Mouse (Mus musculus) liver, embryonic 16.5 days (tissue): ENCODE measurements around the gene Socs2. TPM values are rescaled to one million over a fixed set of nuclear protein-coding genes. Genes with fewer than 3 reads are reported as not detected.

Experiments used
- ATAC-seq: fragments of 200-750 bp; cut with Nextera tagmentation; 2 replicates; pipeline ENCODE4 v1.8.0; 2017; ENCODE audit warnings: low read depth, mild to moderate bottlenecking, moderate number of reproducible peaks, moderate library complexity
- H3K27ac ChIP-seq: fragments of 300-500 bp; sonication (generic); 2 replicates; pipeline ENCODE4 v1.5.1; 2014; ENCODE audit warnings: mild to moderate bottlenecking, low read length
- H3K27me3 ChIP-seq: fragments of 300-500 bp; sonication (generic); 2 replicates; pipeline ENCODE4 v1.6.1; 2014; ENCODE audit warnings: low read depth, low read length, mixed read lengths; ENCODE audit not compliant: control insufficient read depth, insufficient read depth
- H3K36me3 ChIP-seq: fragments of 300-500 bp; sonication (generic); 2 replicates; pipeline ENCODE4 v1.6.1; 2014; ENCODE audit warnings: mild to moderate bottlenecking; ENCODE audit not compliant: control insufficient read depth, insufficient read depth
- H3K4me1 ChIP-seq: fragments of 300-500 bp; sonication (generic); 2 replicates; pipeline ENCODE4 v1.6.1; 2014; ENCODE audit warnings: low read depth, low read length, mixed read lengths; ENCODE audit not compliant: control insufficient read depth
- H3K4me2 ChIP-seq: fragments of 300-500 bp; sonication (generic); 2 replicates; pipeline ENCODE4 v1.6.1; 2014; ENCODE audit warnings: low read depth, low read length, mixed read lengths
- H3K4me3 ChIP-seq: fragments of 300-500 bp; sonication (generic); 2 replicates; pipeline ENCODE4 v1.5.1; 2014; ENCODE audit warnings: low read depth, mild to moderate bottlenecking, low read length
- H3K9ac ChIP-seq: fragments of 300-500 bp; sonication (generic); 2 replicates; pipeline ENCODE4 v1.6.1; 2014; ENCODE audit warnings: low read depth, low read length
- H3K9me3 ChIP-seq: fragments of 300-500 bp; sonication (generic); replicated peaks from 2 replicates; pipeline ENCODE4 v1.6.1; 2016; ENCODE audit warnings: low read length; ENCODE audit not compliant: control insufficient read depth
- WGBS: fragments of 180-500 bp; shearing (Covaris S2); extraction: QIAGEN DNeasy Blood & Tissue Kit; methylation state at CpG from one replicate; pipeline ENCODE4 v1.1.7; 2014; ENCODE audit not compliant: insufficient replicate concordance; 5-methylcytosine and 5-hydroxymethylcytosine counted together
- polyA plus RNA-seq: library from polyadenylated mRNA; unstranded; fragments of >200 nt; fragmentation: Nextera tagmentation; extraction: Ambion mirVana; gene quantifications from 2 replicates; pipeline ENCODE4 v1.2.1, GENCODE M21; 2015

Socs2 gene
- polyA plus RNA-seq, 1 experiment from 2014 or later, result 5.4 TPM

DNA sequence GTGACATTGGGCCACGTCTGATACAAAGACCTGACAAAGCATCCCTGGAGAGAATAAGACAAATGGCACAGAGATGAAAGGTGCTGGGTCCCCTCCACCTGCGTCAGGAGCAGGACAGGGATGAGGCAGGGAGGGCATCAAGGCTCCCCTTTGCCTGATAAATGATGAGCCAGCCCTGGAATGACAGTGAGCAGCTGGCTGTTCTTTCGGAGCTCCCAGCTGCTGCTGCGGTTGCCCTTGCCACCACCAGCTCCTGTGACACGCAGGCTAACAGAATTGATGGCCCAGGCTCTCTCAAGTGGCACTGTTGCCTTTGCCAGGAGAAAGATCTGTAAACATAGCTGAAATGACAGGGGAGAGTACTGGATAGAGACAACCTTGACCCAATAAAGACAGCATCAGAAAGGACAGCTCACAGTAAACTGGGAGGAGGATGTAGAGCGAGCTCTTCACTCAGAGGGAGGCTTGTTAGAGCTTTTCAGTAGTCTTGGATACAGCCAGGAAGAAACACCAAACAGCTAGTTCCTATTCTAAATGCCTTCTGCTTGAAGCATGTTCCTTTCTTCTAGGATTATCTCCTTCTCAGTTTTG is 61.2 kb downstream of the Socs2 start:
- 50% methylated on average over 6 of the region's 6 CpGs for WGBS
- Histone ChIP-seq H3K36me3 (no peaks in the 10 kb centered on the region), H3K9me3 (no peaks in the 10 kb centered on the region), H3K9ac (no peak overlapping the region), H3K27ac (no peak overlapping the region), H3K4me1 (no peaks in the 10 kb centered on the region), H3K27me3 (no peaks in the 10 kb centered on the region), H3K4me3 (no peak overlapping the region), H3K4me2 (no peak overlapping the region)
- ATAC-seq, result no peak

DNA sequence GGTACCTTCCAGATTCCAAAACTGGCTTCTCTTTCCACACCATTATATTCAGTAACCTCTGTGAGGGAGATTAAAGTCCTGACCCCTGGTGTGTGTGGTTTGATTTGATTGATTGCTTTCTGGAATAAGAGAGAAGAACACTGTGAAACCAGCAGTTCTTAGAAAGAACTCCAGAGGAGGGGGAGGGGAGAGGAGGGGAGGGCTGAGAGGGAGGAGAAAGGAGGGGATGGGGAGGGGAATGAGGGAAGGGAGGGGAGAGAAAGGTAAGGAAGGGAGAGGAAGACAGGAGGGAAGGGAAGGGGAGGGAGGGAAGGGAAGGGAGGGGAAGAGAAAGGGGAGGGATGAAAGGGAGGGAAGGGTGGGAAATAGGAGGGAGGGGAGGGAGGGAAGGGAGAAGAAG is 62.3 kb downstream of the Socs2 start:
- no peak overlapping the region for H3K4me2 ChIP-seq
- H3K4me1 ChIP-seq, result no peaks in the 10 kb centered on the region
- H3K36me3 ChIP-seq, result no peaks in the 10 kb centered on the region
- no peak overlapping the region for H3K4me3 ChIP-seq
- H3K9ac ChIP-seq, result no peak overlapping the region
- no peak for ATAC-seq
- H3K9me3 ChIP-seq, result no peaks in the 10 kb centered on the region
- no peak overlapping the region for H3K27ac ChIP-seq
- H3K27me3 ChIP-seq, result no peaks in the 10 kb centered on the region

- 76% methylated on average over 6 of the region's 6 CpGs for WGBS
- ATAC-seq, result no peak
- H3K27me3 ChIP-seq, result no peaks in the 10 kb centered on the region
Measured at GRCm38 (mm10) chr10:95354047-95354446, 62.9 kb downstream of the Socs2 start.

DNA sequence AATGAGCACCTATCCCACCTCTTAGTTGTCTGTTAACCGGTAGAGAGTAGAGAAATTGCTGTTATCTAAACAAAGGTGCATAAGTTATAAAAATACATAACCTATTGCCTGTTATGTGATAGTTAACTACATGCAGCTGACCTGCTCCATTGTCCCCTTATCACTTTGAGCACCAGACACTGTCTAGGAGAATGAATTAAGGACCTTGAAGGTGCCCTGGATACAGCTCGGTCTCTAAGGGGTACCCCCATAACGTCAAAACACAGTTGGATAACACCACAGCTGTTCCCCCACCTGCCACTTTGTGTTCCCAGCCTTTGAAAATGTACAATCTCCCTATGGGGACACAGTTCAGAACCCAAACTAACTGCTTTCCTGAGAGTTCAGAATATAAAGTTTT is 68.5 kb downstream of the Socs2 start:
- H3K4me3 ChIP-seq, result no peak overlapping the region
- H3K4me1 ChIP-seq, result no peaks in the 10 kb centered on the region
- no peak overlapping the region for H3K4me2 ChIP-seq
- H3K9ac ChIP-seq, result no peak overlapping the region
- no peak overlapping the region for H3K27ac ChIP-seq
- H3K9me3 ChIP-seq, result no peaks in the 10 kb centered on the region
- ATAC-seq, result no peak
- WGBS, result 60% methylated on average over 3 of the region's 3 CpGs
- no peaks in the 10 kb centered on the region for H3K27me3 ChIP-seq
- H3K36me3 ChIP-seq, result no peaks in the 10 kb centered on the region

More at GRCm38 (mm10) chr10:95354047-95354446, 62.9 kb downstream of the Socs2 start:
- H3K4me3 ChIP-seq, result no peak overlapping the region
- no peaks in the 10 kb centered on the region for H3K4me1 ChIP-seq
- H3K4me2 ChIP-seq, result no peak overlapping the region
- H3K27ac ChIP-seq, result no peak overlapping the region
- H3K36me3 ChIP-seq, result no peaks in the 10 kb centered on the region
- no peak overlapping the region for H3K9ac ChIP-seq
- H3K9me3 ChIP-seq, result no peaks in the 10 kb centered on the region

DNA sequence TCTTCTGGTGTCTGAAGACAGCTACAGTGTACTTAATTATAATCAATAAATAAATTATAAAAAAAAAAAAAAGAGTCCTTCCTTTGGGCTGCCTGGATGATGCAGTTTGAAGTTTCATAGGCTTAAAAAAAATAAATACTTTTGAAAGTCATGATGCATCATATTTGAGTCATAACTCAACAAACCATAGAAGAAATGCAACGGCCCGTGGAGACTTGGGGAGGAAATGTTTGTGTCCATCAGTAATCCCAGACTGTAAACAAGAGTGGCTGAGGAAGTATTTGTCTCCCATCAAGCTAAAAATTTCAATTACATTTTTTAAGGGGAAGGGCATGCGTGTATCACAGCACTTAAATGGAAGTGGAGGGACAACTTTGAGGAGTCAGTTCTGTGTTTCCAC is 69.2 kb downstream of the Socs2 start:
- H3K4me3 ChIP-seq, result no peak overlapping the region
- H3K4me2 ChIP-seq, result no peak overlapping the region
- no peak overlapping the region for H3K9ac ChIP-seq
- H3K36me3 ChIP-seq, result no peaks in the 10 kb centered on the region
- H3K27ac ChIP-seq, result no peak overlapping the region
- no peak for ATAC-seq
- no peaks in the 10 kb centered on the region for H3K27me3 ChIP-seq
- no peaks in the 10 kb centered on the region for H3K4me1 ChIP-seq
- 76% methylated on average over 3 of the region's 3 CpGs for WGBS
- no peaks in the 10 kb centered on the region for H3K9me3 ChIP-seq

- Histone ChIP-seq H3K36me3 (no peaks in the 10 kb centered on the region), H3K4me3 (no peak overlapping the region), H3K9ac (no peak overlapping the region), H3K4me1 (no peaks in the 10 kb centered on the region), H3K4me2 (no peak overlapping the region), H3K27ac (no peak overlapping the region), H3K27me3 (no peaks in the 10 kb centered on the region), H3K9me3 (no peaks in the 10 kb centered on the region)
- ATAC-seq, result no peak
- 62% methylated on average over 10 of the region's 10 CpGs for WGBS
Measured at GRCm38 (mm10) chr10:95342833-95343590, 74.0 kb downstream of the Socs2 start.

- H3K36me3 ChIP-seq, result no peaks in the 10 kb centered on the region
- H3K4me1 ChIP-seq, result no peaks in the 10 kb centered on the region
- H3K4me3 ChIP-seq, result no peak overlapping the region
- H3K27me3 ChIP-seq, result no peaks in the 10 kb centered on the region
- no peaks in the 10 kb centered on the region for H3K9me3 ChIP-seq
- H3K27ac ChIP-seq, result no peak overlapping the region
- WGBS, result 63% methylated on average over 4 of the region's 4 CpGs
- no peak for ATAC-seq
- H3K4me2 ChIP-seq, result no peak overlapping the region
- H3K9ac ChIP-seq, result no peak overlapping the region
Measured at GRCm38 (mm10) chr10:95340676-95341075, 76.3 kb downstream of the Socs2 start.

DNA sequence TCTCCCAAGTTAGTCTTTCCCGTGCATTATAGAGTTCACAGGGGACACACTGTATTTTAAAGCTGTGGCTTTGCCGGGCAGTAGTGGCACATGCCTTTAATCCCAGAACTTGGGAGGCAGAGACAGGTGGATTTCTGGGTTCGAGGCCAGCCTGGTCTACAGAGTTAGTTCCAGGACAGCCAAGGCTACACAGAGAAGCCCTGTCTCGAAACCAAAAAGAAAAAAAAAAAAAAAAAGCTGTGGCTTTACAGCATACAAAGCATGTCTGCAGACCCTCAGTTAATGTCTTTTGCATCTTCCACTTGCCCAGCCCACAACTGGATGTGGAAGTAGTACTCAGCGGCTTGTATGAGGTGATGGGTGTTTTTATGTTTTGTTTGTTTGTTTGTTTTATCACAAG is 79.4 kb downstream of the Socs2 start:
- H3K36me3 ChIP-seq, result no peaks in the 10 kb centered on the region
- H3K4me3 ChIP-seq, result no peak overlapping the region
- no peak overlapping the region for H3K27ac ChIP-seq
- no peaks in the 10 kb centered on the region for H3K9me3 ChIP-seq
- 55% methylated on average over 5 of the region's 5 CpGs for WGBS
- ATAC-seq, result no peak
- H3K9ac ChIP-seq, result no peak overlapping the region
- H3K4me1 ChIP-seq, result no peaks in the 10 kb centered on the region
- H3K27me3 ChIP-seq, result no peaks in the 10 kb centered on the region
- no peak overlapping the region for H3K4me2 ChIP-seq

DNA sequence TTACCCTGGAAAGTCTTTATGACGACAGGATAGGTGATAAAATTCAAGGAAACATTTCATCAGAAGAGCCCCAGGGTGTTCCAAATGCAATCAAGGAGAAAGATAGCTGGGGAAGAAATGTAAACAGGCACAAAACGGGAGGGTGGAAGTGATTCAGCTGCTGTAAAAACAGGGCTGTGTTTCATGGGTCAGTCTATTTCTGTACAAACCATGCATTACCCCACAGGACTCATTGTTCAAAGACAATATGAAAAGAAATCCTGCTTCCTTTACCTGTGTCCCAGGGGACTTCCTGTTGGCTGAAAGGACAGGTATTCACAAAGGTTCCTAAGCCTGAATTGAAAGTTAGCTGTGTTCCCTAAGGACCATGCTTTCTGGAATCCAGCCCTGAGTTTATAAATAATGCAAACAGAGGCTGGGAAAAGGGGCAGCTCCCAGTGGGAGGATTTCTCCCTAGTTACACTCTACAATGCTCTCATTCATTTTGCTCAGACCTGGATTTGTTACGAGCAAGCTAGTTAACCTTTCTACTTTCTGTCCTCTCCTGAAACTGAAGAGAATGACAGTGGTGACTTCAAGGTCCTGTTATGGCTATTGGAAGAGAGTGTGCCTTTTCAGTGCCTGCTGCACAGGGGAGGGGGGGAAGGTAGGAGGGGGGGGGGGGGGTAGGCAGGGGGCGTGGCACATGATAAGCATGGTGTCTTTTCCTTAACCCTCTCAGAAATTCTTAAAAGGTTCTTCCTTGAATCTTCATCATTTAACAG is 80.0 kb downstream of the Socs2 start:
- no peak overlapping the region for H3K27ac ChIP-seq

More for the DNA sequence above, 80.0 kb downstream of the Socs2 start:
- H3K4me1 ChIP-seq, result no peaks in the 10 kb centered on the region
- ATAC-seq, result no peak
- no peak overlapping the region for H3K4me2 ChIP-seq
- no peak overlapping the region for H3K4me3 ChIP-seq
- no peaks in the 10 kb centered on the region for H3K9me3 ChIP-seq
- 23% methylated on average over 4 of the region's 4 CpGs for WGBS
- H3K9ac ChIP-seq, result no peak overlapping the region
- no peaks in the 10 kb centered on the region for H3K36me3 ChIP-seq
- no peaks in the 10 kb centered on the region for H3K27me3 ChIP-seq
